Mouse (Mus musculus): ENCODE data around the gene Tax1bp1. TPM values are rescaled to one million over a fixed set of nuclear protein-coding genes. Genes with fewer than 3 reads are reported as not detected.
A peak's percentile ranks its signal among the peaks of the same experiment; 100 is the strongest.

Tax1bp1 gene
- polyA plus RNA-seq, 1 experiment from 2014 or later, result 144 TPM

DNA sequence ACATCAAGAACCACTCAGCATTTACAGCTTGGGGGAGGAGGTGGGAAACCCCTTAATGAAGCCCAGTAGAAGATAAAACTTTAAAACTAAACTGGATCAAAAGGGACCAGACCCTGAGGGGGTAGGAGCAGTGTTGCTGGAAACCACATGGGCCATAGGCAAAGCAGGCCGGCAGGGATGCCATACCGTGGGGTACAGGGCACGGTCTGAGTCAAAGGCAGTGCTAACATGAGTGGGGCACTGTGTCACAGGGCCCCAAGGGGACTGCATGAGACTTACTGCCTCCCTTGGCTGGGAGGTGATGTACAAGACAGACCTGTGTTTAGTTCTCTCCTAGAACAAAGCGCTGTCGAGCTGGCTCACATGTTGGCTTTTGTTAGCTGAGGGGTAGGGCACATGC is 66.0 kb downstream of the Tax1bp1 start:
- Histone ChIP-seq H3K4me3 (ENCODE audit: low read length) (no peak overlapping the region), H3K27me3 (ENCODE audit: control insufficient read depth, insufficient read depth, low read depth, low read length) (no peaks in the 10 kb centered on the region), H3K27ac (ENCODE audit: low read length) (no peak overlapping the region), H3K9ac (ENCODE audit: low read length) (no peak overlapping the region), H3K9me3 (ENCODE audit: control insufficient read depth, low read length) (no peaks in the 10 kb centered on the region), H3K36me3 (ENCODE audit: control insufficient read depth, insufficient read depth, low read length) (no peaks in the 10 kb centered on the region), H3K4me2 (ENCODE audit: low read depth, low read length) (no peak overlapping the region), H3K4me1 (replicated peaks; ENCODE audit: control insufficient read depth, insufficient read depth, low read length) (no peaks in the 10 kb centered on the region)
- ATAC-seq (ENCODE audit: low read depth), result no peak
- WGBS, result 85% methylated on average over 5 of the region's 5 CpGs

DNA sequence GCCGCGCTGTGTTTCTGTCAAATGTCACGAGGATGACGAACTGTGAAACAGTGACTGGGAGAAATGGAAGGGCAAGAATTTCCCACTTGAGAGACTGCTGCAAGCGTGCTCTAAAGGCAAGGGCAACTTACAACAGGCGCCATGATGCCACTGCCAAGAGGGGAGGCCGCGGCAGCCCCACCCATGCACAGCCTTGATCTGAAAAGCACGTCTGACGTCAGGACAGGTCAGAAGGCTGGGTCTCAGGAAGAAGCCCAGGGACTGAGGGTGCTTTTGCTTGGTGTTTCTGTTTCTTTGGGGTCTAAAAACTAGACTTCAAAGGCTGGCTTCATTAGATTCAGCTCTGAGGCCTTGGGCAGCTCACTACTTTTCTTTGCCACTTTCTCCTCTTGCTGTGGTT is 76.8 kb downstream of the Tax1bp1 start:
- no peak overlapping the region for H3K27ac ChIP-seq (ENCODE audit: low read length)
- H3K27me3 ChIP-seq (ENCODE audit: control insufficient read depth, insufficient read depth, low read depth, low read length), result no peaks in the 10 kb centered on the region
- H3K4me1 ChIP-seq (replicated peaks; ENCODE audit: control insufficient read depth, insufficient read depth, low read length), result peaks cover 5% of the 10 kb centered on the region
- no peak overlapping the region for H3K4me3 ChIP-seq (ENCODE audit: low read length)
- H3K36me3 ChIP-seq (ENCODE audit: control insufficient read depth, insufficient read depth, low read length), result no peaks in the 10 kb centered on the region
- no peaks in the 10 kb centered on the region for H3K9me3 ChIP-seq (ENCODE audit: control insufficient read depth, low read length)
- no peak overlapping the region for H3K4me2 ChIP-seq (ENCODE audit: low read depth, low read length)
- WGBS, result 58% methylated on average over 10 of the region's 10 CpGs
- no peak overlapping the region for H3K9ac ChIP-seq (ENCODE audit: low read length)
- no peak for ATAC-seq (ENCODE audit: low read depth)

DNA sequence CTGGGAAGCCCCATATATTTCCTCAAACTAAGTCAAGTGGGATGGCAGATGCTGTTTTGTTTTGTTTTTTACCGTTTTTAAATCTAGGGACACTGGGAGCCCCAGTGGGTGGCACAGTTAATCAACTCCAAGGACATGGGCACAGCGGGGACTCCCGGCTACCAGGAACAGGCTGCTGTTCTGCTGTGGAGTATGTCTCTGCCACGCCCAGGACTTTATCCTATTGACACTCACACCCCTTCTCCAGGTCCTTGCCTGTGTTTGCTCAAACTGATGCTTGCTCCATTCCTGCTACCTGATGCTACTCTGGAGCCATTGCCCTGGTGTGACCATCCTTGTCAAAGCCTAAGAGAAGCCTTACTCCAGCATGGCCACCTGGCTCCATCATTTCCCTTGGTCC is 77.3 kb downstream of the Tax1bp1 start:
- WGBS, result 79% methylated on average over 4 of the region's 4 CpGs
- no peaks in the 10 kb centered on the region for H3K36me3 ChIP-seq (ENCODE audit: control insufficient read depth, insufficient read depth, low read length)
- no peak for ATAC-seq (ENCODE audit: low read depth)
- no peak overlapping the region for H3K4me2 ChIP-seq (ENCODE audit: low read depth, low read length)
- H3K4me1 ChIP-seq (replicated peaks; ENCODE audit: control insufficient read depth, insufficient read depth, low read length), result peaks cover 7% of the 10 kb centered on the region
- H3K27me3 ChIP-seq (ENCODE audit: control insufficient read depth, insufficient read depth, low read depth, low read length), result no peaks in the 10 kb centered on the region
- no peak overlapping the region for H3K9ac ChIP-seq (ENCODE audit: low read length)
- H3K9me3 ChIP-seq (ENCODE audit: control insufficient read depth, low read length), result no peaks in the 10 kb centered on the region
- no peak overlapping the region for H3K27ac ChIP-seq (ENCODE audit: low read length)
- no peak overlapping the region for H3K4me3 ChIP-seq (ENCODE audit: low read length)

DNA sequence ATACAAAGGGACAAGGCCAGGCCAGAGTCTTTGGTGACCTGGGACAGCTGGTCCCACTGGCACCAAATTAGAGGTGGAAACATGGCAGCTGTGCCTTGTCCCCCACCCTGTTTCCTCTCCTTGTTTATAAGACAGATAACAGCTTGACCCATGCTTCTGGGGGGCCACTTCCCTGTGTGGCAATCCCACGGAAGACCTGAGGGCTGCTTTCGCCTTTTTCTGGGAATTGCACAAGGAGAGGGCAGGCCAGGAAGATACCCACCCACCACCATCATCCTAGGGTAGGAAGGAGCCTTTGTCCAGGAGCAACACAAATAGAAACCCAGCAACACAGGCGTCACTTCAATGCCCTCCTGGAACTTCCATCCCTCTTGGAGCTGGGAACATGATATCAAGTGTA is 78.9 kb downstream of the Tax1bp1 start:
- Histone ChIP-seq H3K27ac (ENCODE audit: low read length) (no peak overlapping the region), H3K4me1 (replicated peaks; ENCODE audit: control insufficient read depth, insufficient read depth, low read length) (peaks cover 11% of the 10 kb centered on the region), H3K27me3 (ENCODE audit: control insufficient read depth, insufficient read depth, low read depth, low read length) (no peaks in the 10 kb centered on the region), H3K9me3 (ENCODE audit: control insufficient read depth, low read length) (no peaks in the 10 kb centered on the region), H3K4me3 (ENCODE audit: low read length) (no peak overlapping the region), H3K36me3 (ENCODE audit: control insufficient read depth, insufficient read depth, low read length) (no peaks in the 10 kb centered on the region), H3K4me2 (ENCODE audit: low read depth, low read length) (no peak overlapping the region), H3K9ac (ENCODE audit: low read length) (no peak overlapping the region)
- peak; percentile 16; the same call in 1 of the 2 replicates for ATAC-seq (ENCODE audit: low read depth)
- 56% methylated on average over 3 of the region's 3 CpGs for WGBS

DNA sequence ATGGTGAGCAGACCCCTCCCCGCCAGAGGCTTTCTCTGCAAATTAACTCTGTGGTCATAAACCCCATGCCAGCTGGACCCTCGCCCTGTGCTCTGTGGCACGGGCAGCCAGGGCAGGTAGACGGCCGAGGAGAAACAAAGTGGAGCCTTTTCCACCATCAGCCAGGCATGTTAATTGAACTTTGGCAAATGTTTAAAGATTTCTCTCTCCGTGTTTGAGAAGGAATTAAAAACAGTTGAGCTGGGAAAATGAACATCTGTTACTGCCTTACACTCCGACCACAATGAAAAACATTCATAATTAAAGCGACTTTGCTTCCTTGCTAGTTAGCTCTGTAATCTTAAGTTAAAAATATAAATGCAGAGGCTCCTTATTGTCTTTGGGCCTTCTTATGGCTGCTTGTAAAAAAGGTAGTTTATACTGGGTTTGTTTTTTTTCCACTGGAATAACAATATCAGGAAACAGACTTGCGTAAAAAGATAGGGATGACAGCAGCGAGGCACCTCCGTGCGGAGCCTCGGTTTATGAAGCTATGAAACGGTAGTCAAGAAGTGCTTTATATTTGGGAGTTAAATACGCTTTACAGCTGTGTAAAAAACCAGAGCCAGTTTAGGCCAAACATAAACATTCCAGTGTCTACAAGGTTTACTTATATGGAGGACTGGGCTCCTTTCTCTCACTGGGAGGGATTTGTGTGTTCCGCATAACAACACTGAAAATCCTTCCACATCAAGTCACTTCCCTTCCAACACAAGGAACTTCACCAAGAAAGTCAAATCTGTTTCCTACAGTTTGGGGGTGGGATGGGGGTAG is 81.7 kb downstream of the Tax1bp1 start:
- WGBS, result 47% methylated on average over 16 of the region's 16 CpGs
- no peak overlapping the region; the same call in 1 of the 2 replicates for H3K27ac ChIP-seq (ENCODE audit: low read length)

DNA sequence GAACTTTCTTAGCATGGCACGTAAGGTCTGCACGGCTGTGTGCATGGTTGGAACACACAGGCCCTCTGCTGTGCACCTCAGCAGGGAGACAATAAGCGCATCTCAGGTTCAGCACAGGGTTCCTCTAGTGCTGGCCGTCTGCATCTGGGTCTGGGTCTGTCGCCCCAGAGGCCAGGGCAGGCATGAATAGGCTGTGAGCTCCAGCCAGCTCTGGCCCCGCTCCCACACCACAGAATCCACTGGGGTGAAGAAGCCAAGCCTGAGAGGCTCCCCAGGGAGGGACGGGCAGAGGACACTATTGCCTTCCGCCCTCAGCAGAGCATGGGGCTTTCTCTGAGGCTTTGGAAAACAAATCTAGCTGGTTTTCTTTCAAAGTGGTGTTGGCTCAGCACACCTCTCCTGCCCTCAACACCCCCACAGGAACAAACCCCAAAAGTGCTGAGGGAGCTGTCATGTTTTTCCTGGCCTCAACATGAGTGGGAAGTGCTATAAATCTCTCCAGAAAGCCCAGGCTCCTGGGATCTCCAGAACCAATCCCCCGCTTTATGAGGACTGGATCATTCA is 82.6 kb downstream of the Tax1bp1 start:
- Histone ChIP-seq H3K27me3 (ENCODE audit: control insufficient read depth, insufficient read depth, low read depth, low read length) (no peaks in the 10 kb centered on the region), H3K4me1 (replicated peaks; ENCODE audit: control insufficient read depth, insufficient read depth, low read length) (peaks cover 11% of the 10 kb centered on the region), H3K4me3 (ENCODE audit: low read length) (no peak overlapping the region), H3K36me3 (ENCODE audit: control insufficient read depth, insufficient read depth, low read length) (no peaks in the 10 kb centered on the region), H3K9me3 (ENCODE audit: control insufficient read depth, low read length) (no peaks in the 10 kb centered on the region), H3K27ac (ENCODE audit: low read length) (no peak overlapping the region), H3K9ac (ENCODE audit: low read length) (no peak overlapping the region), H3K4me2 (ENCODE audit: low read depth, low read length) (no peak overlapping the region)
- WGBS, result 66% methylated on average over 9 of the region's 9 CpGs
- ATAC-seq (ENCODE audit: low read depth), result peak; percentile 64

More for the DNA sequence above, 81.7 kb downstream of the Tax1bp1 start:
- Histone ChIP-seq H3K4me1 (replicated peaks; ENCODE audit: control insufficient read depth, insufficient read depth, low read length) (peaks cover 11% of the 10 kb centered on the region), H3K9ac (ENCODE audit: low read length) (no peak overlapping the region), H3K36me3 (ENCODE audit: control insufficient read depth, insufficient read depth, low read length) (no peaks in the 10 kb centered on the region), H3K4me3 (ENCODE audit: low read length) (no peak overlapping the region), H3K27me3 (ENCODE audit: control insufficient read depth, insufficient read depth, low read depth, low read length) (no peaks in the 10 kb centered on the region), H3K4me2 (ENCODE audit: low read depth, low read length) (no peak overlapping the region), H3K9me3 (ENCODE audit: control insufficient read depth, low read length) (no peaks in the 10 kb centered on the region)
- ATAC-seq (ENCODE audit: low read depth), result 0 out of 2 replicates have a peak, but pooled peaks have one; percentile 26

DNA sequence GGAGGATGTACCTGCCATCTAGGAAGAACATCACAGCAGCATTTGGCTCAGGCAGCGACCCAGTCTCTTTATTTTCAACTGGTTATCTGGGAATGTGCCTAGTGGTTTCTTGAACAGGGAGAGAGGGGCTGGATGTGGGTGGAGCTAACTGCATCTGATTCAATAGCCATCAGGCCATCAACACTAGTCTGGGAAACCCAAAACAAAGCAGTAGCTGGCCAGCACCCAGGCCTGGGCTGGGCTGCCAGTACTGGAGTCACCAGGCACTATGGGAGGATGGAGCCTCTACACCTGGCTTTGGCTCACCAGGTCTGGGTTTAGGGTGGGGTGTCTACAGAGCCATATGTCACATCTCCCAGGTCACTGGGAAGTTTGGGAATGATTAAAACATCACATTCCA is 83.2 kb downstream of the Tax1bp1 start:
- Histone ChIP-seq H3K27me3 (ENCODE audit: control insufficient read depth, insufficient read depth, low read depth, low read length) (no peaks in the 10 kb centered on the region), H3K4me3 (ENCODE audit: low read length) (no peak overlapping the region), H3K9me3 (ENCODE audit: control insufficient read depth, low read length) (no peaks in the 10 kb centered on the region), H3K36me3 (ENCODE audit: control insufficient read depth, insufficient read depth, low read length) (no peaks in the 10 kb centered on the region), H3K4me1 (replicated peaks; ENCODE audit: control insufficient read depth, insufficient read depth, low read length) (peaks cover 11% of the 10 kb centered on the region), H3K9ac (ENCODE audit: low read length) (no peak overlapping the region), H3K4me2 (ENCODE audit: low read depth, low read length) (no peak overlapping the region), H3K27ac (ENCODE audit: low read length) (no peak overlapping the region)
- WGBS, result 61% methylated on average over 1 of the region's 1 CpGs
- no peak for ATAC-seq (ENCODE audit: low read depth)

DNA sequence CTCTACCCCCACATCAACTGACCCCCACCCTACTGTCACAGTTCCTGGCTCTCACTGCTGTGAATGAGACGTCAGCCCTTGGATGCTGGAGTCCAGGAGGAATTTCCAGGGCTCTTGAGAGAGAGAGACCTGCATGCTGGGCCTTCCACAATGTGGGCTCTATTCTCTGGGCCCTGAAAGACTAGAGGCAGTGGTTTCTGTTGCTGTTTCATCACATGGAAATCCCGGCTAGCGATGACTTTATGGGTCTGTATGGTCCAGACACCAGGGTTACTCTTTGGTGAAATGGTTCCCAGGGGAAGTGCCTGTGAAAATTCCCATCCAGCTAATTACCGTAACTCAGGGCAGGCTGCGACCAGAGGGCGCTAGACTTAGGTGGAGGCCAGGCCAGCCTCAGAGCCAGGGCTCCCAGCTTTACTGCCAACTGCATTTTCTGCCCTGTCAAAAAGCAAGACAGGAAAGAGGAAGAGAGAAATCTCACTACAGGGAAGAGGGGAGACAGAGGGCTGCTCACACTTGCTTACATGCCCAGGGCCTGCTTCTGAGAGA is 83.8 kb downstream of the Tax1bp1 start:
- Histone ChIP-seq H3K4me2 (ENCODE audit: low read depth, low read length) (no peak overlapping the region), H3K4me3 (ENCODE audit: low read length) (no peak overlapping the region), H3K9me3 (ENCODE audit: control insufficient read depth, low read length) (no peaks in the 10 kb centered on the region), H3K4me1 (replicated peaks; ENCODE audit: control insufficient read depth, insufficient read depth, low read length) (peaks cover 11% of the 10 kb centered on the region), H3K27ac (ENCODE audit: low read length) (no peak overlapping the region), H3K9ac (ENCODE audit: low read length) (no peak overlapping the region), H3K27me3 (ENCODE audit: control insufficient read depth, insufficient read depth, low read depth, low read length) (no peaks in the 10 kb centered on the region), H3K36me3 (ENCODE audit: control insufficient read depth, insufficient read depth, low read length) (no peaks in the 10 kb centered on the region)
- WGBS, result 51% methylated on average over 6 of the region's 6 CpGs
- no peak for ATAC-seq (ENCODE audit: low read depth)

DNA sequence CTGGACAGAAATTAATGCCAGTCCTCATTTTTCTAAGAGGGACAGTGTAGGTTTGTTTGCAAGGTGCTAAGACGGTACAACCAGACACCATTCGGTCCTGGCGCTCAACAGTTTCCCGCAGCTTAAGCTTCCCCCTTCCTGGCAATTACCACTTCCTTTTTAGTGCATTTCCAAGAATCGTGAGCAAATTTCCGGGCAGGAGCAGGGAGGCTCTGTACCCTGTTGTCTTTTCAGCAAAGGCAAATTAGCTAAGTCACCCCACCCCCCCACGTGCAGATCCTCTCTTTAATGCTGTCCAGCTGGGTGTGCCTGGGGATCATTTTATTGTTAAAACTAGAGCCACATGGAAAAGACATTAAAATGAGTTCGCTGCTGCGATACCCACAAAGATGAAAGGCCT is 88.7 kb downstream of the Tax1bp1 start:
- Histone ChIP-seq H3K9me3 (ENCODE audit: control insufficient read depth, low read length) (no peaks in the 10 kb centered on the region), H3K27ac (ENCODE audit: low read length) (no peak overlapping the region), H3K36me3 (ENCODE audit: control insufficient read depth, insufficient read depth, low read length) (no peaks in the 10 kb centered on the region), H3K27me3 (ENCODE audit: control insufficient read depth, insufficient read depth, low read depth, low read length) (no peaks in the 10 kb centered on the region), H3K4me3 (ENCODE audit: low read length) (no peak overlapping the region), H3K9ac (ENCODE audit: low read length) (no peak overlapping the region), H3K4me2 (ENCODE audit: low read depth, low read length) (no peak overlapping the region), H3K4me1 (replicated peaks; ENCODE audit: control insufficient read depth, insufficient read depth, low read length) (no peaks in the 10 kb centered on the region)
- no peak for ATAC-seq (ENCODE audit: low read depth)
- 66% methylated on average over 9 of the region's 9 CpGs for WGBS
